Mouse (Mus musculus): ENCODE measurements around the gene Zdhhc3. TPM values are rescaled to one million over a fixed set of nuclear protein-coding genes. Genes with fewer than 3 reads are reported as not detected.

The Zdhhc3 gene
- 15.3 and 15.9 TPM in 2 replicates for polyA plus RNA-seq (2012; rRNA removed)

GRCm38 (mm10) chr9:123112805-123113521 lies at the start of gene Zdhhc3, which contains the start of gene Exosc7:
Gene Zdhhc3 (minus strand): TSS chr9:123113205.
Gene Exosc7 (plus strand): TSS chr9:123113215.

GRCm38 (mm10) chr9:123150241-123151020 lies 37.4 kb upstream of the Zdhhc3 start, which contains the start of gene Clec3b:
Gene Clec3b (plus strand): TSS chr9:123150946.

DNA sequence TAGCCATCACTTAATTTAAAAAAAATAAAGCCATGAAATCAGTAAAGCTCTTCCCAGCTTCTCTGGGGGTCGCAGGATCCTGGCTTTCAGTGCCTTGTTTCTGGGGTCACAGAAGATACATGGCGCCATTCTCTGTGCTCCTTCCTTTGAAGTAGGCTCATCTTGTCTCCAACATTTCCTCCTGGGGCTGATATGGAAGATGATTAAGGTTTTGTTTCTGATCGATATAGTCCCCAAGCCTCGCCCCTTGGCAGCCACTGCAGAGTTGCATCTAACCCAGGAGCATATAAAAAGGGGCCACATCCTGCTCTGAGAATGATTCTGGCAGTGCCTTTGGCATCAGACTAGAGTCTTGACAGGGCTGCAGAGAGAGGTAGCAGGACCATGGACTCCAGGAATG lies 78.6 kb downstream of the Zdhhc3 start, which contains the start of gene Tgm4:
Gene Tgm4 (plus strand): TSS at position 301 of the 400 bp plus-strand sequence.

DNA sequence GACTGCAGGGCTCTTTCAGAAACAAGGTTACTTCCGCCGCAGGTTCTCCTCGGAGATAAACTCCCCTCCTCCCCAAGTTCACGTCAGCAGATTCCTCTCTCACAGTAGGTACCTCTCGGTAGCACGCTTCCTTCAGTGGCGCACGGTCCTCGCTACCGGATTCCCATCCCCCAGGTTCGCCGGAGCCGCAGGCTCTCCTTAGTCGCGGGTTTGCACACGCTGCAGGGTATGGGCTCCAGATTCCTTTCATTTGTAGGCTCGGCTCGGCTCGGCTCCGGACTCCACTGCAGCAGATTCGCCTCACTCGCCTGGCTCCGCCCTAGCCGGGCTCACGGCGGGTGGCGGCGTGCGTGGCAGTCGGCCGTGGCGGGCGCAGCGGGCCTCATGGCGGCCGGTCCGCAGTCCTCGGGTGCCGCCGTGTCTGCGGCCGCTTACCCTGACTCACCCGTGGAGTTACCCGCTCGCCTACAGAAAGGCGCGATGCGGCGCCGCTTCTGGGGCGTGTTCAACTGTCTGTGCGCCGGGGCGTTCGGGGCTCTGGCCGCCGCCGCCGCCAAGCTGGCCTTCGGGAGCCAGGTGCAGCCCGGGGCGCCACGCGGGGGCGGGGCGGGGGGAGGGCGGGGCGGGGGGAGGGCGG lies 91.9 kb downstream of the Zdhhc3 start, which contains the start of gene Tmem42:
Gene Tmem42 (plus strand): TSS at position 332 of the 637 bp plus-strand sequence.

Other genes starting within 250 kb of the Zdhhc3 start
- gene Zfp445, start 247.2 kb downstream of the Zdhhc3 start, polyA plus RNA-seq (2012; rRNA removed) = 20.0 and 20.1 TPM in 2 replicates
- gene Zkscan7, start 227.5 kb downstream of the Zdhhc3 start, polyA plus RNA-seq (2012; rRNA removed) = 2.5 and 2.7 TPM in 2 replicates
- gene Zfp105, start 190.1 kb downstream of the Zdhhc3 start, polyA plus RNA-seq (2012; rRNA removed) = 1.3 and 1.4 TPM in 2 replicates
- gene 1110059G10Rik, start 162.2 kb downstream of the Zdhhc3 start, polyA plus RNA-seq (2012; rRNA removed) = 7.7 and 8.6 TPM in 2 replicates
- 19.3 and 22.8 TPM in 2 replicates for gene Kif15, start 162.2 kb downstream of the Zdhhc3 start, polyA plus RNA-seq (2012; rRNA removed)
- gene Tmem42, start 91.9 kb downstream of the Zdhhc3 start, polyA plus RNA-seq (2012; rRNA removed) = 5.1 and 5.4 TPM in 2 replicates
- gene Tgm4, start 78.5 kb downstream of the Zdhhc3 start, polyA plus RNA-seq (2012; rRNA removed) = 0.08 and 0.09 TPM in 2 replicates
- gene Exosc7, start within 50 bp of the Zdhhc3 start, polyA plus RNA-seq (2012; rRNA removed) = 50.7 and 56.5 TPM in 2 replicates
- gene Clec3b, start 37.7 kb upstream of the Zdhhc3 start, polyA plus RNA-seq (2012; rRNA removed) = 0.55 and 0.70 TPM in 2 replicates
- gene Cdcp1, start 102.8 kb upstream of the Zdhhc3 start, polyA plus RNA-seq (2012; rRNA removed) = 1.4 and 1.5 TPM in 2 replicates
- 1.1 and 1.2 TPM in 2 replicates for gene Tmem158, start 147.6 kb upstream of the Zdhhc3 start, polyA plus RNA-seq (2012; rRNA removed)